Mouse (Mus musculus) liver (tissue): ENCODE measurements around the gene Cinp.

ENCODE experiments used
- DNase-seq: peaks from one replicate; pipeline ENCODE4 v3.0.0-alpha.2; 2020; ENCODE audit warnings: mixed read lengths

The Cinp gene

DNA sequence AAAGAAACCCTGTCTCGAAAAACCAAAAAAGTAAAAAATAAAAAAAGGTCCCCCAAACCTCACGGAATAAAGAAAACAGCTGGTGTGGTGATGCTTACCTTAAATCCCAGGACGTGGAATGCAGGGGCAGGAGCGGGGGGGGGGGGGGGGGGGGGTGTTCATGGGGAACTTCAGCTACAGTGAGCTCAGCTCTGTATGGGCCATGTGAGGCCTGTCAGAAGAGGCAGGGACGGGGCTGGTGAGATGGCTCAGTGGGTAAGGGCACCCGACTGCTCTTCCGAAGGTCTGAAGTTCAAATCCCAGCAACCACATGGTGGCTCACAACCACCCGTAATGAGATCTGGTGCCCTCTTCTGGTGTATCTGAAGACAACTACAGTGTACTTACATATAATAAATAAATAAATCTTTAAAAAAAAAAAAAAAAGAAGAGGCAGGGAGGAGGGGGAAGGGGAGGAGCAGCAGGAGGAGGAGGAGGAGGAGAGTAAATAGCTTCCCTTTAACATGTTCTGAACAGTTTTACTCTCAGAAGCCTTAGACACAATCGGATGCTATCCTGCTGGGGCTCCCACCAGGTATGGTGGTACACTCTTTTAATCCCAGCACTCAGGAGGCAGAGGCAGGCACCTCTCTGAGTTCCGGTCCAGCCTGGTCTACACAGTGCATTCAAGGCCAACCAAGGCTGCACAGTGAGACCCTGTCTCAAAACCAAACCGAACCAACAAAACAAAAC is 58.5 kb downstream of the Cinp start:
- DNase-seq: no peak

DNA sequence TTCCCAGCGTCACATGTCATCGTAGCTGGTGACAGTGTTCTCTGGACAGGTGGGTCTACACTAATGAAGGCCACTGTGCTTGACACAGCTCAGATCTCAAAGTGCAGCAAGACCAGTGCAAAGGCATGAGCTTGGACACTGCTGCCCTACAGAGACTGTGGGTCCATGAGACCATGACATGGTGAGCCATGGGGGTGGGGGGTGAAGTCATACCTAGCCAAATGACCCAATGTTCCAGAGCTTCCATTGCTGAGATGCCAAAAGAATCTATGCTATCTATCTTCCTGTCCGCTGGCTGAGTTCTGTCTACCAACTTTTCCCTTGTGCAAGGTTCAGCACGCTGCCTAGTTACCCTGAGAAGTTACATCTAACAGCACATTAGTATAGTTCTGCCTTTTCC is 60.0 kb downstream of the Cinp start:
- DNase-seq: no peak
